Mouse (Mus musculus): Measurements from ENCODE around the gene Cachd1. TPM values are rescaled to one million over a fixed set of nuclear protein-coding genes. Genes with fewer than 3 reads are reported as not detected.

Gene Cachd1
- 3.4 and 3.7 TPM in 2 replicates for polyA plus RNA-seq (2015; fragmentation: Nextera tagmentation; extraction: Ambion mirVana)

GRCm38 (mm10) chr4:100776043-100776870, at the start of gene Cachd1:
Gene Cachd1, plus strand, starts transcription at chr4:100776675.

GRCm38 (mm10) chr4:101020596-101020995, 244.1 kb downstream of the Cachd1 start, which contains the start of gene Gm10577:
Gene Gm10577, minus strand, starts transcription at chr4:101020696.

GRCm38 (mm10) chr4:101068786-101069153, 292.3 kb downstream of the Cachd1 start, which contains the start of gene Raver2:
Gene Raver2, plus strand, starts transcription at chr4:101068983.

Other genes starting within 250 kb of the Cachd1 start
- gene Gm10577, start 244.0 kb downstream of the Cachd1 start, polyA plus RNA-seq (2015; fragmentation: Nextera tagmentation; extraction: Ambion mirVana): not detected in 2 replicates